Mouse (Mus musculus) intestine, embryonic 15.5 days (tissue): Measurements from ENCODE around the gene Nt5c1a. TPM values are rescaled to one million over a fixed set of nuclear protein-coding genes. Genes with fewer than 3 reads are reported as not detected.

Experiments used
- ATAC-seq: fragments of 200-750 bp; cut with Nextera tagmentation; 2 replicates; pipeline ENCODE4 v1.8.0; 2017; ENCODE audit warnings: moderate TSS enrichment, moderate library complexity
- H3K27ac ChIP-seq: fragments of 300-500 bp; sonication (generic); 2 replicates; pipeline ENCODE4 v1.5.1; 2015; ENCODE audit warnings: mild to moderate bottlenecking, inconsistent platforms
- H3K27me3 ChIP-seq: fragments of 300-500 bp; sonication (generic); replicated peaks from 2 replicates; pipeline ENCODE4 v1.6.1; 2015; ENCODE audit warnings: inconsistent platforms
- H3K36me3 ChIP-seq: fragments of 300-500 bp; sonication (generic); 2 replicates; pipeline ENCODE4 v1.6.1; 2015; ENCODE audit warnings: inconsistent platforms
- H3K4me1 ChIP-seq: fragments of 300-500 bp; sonication (generic); replicated peaks from 2 replicates; pipeline ENCODE4 v1.6.1; 2015; ENCODE audit warnings: inconsistent platforms
- H3K4me2 ChIP-seq: fragments of 300-500 bp; sonication (generic); replicated peaks from 2 replicates; pipeline ENCODE4 v1.6.1; 2015; ENCODE audit warnings: mild to moderate bottlenecking, inconsistent platforms
- H3K4me3 ChIP-seq: fragments of 300-500 bp; sonication (generic); replicated peaks from 2 replicates; pipeline ENCODE4 v1.5.1; 2015; ENCODE audit warnings: inconsistent platforms
- H3K9ac ChIP-seq: fragments of 300-500 bp; sonication (generic); 2 replicates; pipeline ENCODE4 v1.6.1; 2015; ENCODE audit warnings: inconsistent platforms
- H3K9me3 ChIP-seq: fragments of 300-500 bp; sonication (generic); 2 replicates; pipeline ENCODE4 v1.6.1; 2016; ENCODE audit warnings: inconsistent platforms
- WGBS: fragments of 180-500 bp; shearing (Covaris S2); methylation state at CpG from one replicate; pipeline ENCODE4 v1.1.7; 2015; 5-methylcytosine and 5-hydroxymethylcytosine counted together
- polyA plus RNA-seq: library from polyadenylated mRNA; unstranded; fragments of >200 nt; fragmentation: Nextera tagmentation; extraction: Ambion mirVana; gene quantifications from 2 replicates; pipeline ENCODE4 v1.2.1, GENCODE M21; 2015

Nt5c1a gene
- polyA plus RNA-seq, 1 experiment from 2014 or later = not detected

DNA sequence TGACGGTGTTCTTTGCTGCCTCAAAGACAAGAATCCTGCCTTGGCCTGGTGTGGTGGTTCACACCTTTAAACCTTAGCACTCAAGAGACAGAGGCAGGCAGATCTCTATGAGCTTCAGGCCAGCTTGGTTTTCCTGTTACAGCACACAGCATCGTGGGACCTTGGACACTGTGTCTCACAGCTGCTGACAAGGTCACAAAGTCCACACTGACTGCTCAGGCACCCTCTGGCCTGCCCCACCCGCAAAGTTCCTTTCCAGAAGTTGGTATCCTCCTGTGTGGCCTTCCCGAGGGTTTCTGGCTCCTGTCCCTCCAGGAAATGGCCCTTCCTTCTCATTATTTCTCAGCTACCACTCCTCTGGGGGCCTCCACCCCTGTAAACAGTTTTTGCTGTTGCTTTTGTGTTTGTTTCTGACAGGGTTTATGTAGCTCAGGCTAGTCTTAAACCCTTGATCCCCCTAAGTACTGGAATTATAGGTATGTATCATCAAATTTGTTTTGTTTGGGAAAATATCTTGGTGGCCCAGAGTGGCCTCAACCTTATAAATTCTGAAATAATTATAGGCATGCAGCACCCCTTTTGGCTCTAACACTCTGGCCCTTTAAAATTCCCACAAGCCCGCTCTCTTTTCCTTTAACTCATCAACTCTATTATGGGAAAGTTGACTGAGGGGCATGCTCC, 60.6 kb downstream of the Nt5c1a start, which contains the start of gene Pabpc4:
TSS of gene Pabpc4 (plus strand) at position 631 of the 681 bp plus-strand sequence.
- H3K4me2 ChIP-seq = no peak within 1 kb of the TSS
- WGBS = 59% methylated on average over 5 of the region's 5 CpGs
- H3K9ac ChIP-seq = no peak within 1 kb of the TSS
- no peak within 1 kb of the TSS for H3K27ac ChIP-seq
- peak; percentile 86 for ATAC-seq
- peaks cover 12% of the 10 kb centered on the region for H3K4me1 ChIP-seq
- H3K4me3 ChIP-seq = no peak within 1 kb of the TSS
- no peaks in the 10 kb centered on the region for H3K27me3 ChIP-seq
- H3K36me3 ChIP-seq = no peaks in the 10 kb centered on the region
- no peaks in the 10 kb centered on the region for H3K9me3 ChIP-seq

Other genes with a start within 250 kb of the Nt5c1a start
- gene Mfsd2a, start 240.3 kb upstream of the Nt5c1a start, polyA plus RNA-seq = 2.1 and 2.3 TPM in 2 replicates
- 8.4 and 9.2 TPM in 2 replicates for gene Mycl, start 205.9 kb upstream of the Nt5c1a start, polyA plus RNA-seq
- gene Trit1, start 184.9 kb upstream of the Nt5c1a start, polyA plus RNA-seq = 15.6 and 16.7 TPM in 2 replicates
- gene Bmp8b, start 96.3 kb upstream of the Nt5c1a start, polyA plus RNA-seq = 0.27 and 0.44 TPM in 2 replicates
- gene Oxct2b, start 85.2 kb upstream of the Nt5c1a start, polyA plus RNA-seq = 0.11 TPM in 1 of 2 replicates, not detected in the other
- gene Ppie, start 61.6 kb upstream of the Nt5c1a start, polyA plus RNA-seq = 86.6 and 93.3 TPM in 2 replicates
- 3.9 and 4.5 TPM in 2 replicates for gene Hpcal4, start 18.3 kb upstream of the Nt5c1a start, polyA plus RNA-seq
- 13.7 and 13.9 TPM in 2 replicates for gene Heyl, start 32.1 kb downstream of the Nt5c1a start, polyA plus RNA-seq
- gene Pabpc4, start 60.8 kb downstream of the Nt5c1a start, polyA plus RNA-seq = 40.7 and 48.7 TPM in 2 replicates
- not detected in 2 replicates for gene Oxct2a, start 122.1 kb downstream of the Nt5c1a start, polyA plus RNA-seq
- 0.53 and 0.81 TPM in 2 replicates for gene Bmp8a, start 141.7 kb downstream of the Nt5c1a start, polyA plus RNA-seq